Mouse (Mus musculus) adrenal gland, postnatal 36 days (tissue): Measurements from ENCODE around the gene Etv5. TPM values are rescaled to one million over a fixed set of nuclear protein-coding genes. Genes with fewer than 3 reads are reported as not detected.
A peak's percentile ranks its signal among the peaks of the same experiment; 100 is the strongest.

ENCODE experiments used
- DNase-seq, 2 experiments: peaks; one replicate each; pipeline ENCODE4 v3.0.0; 2021; ENCODE audit warnings: mixed read lengths in 1 of 2
- total RNA-seq, 2 experiments: library from RNA; stranded (reverse); gene quantifications; 2 replicates each; pipeline ENCODE4 v1.2.3; 2021

Etv5 gene
- total RNA-seq, 2 experiments from 2014 or later, result 29.7 to 33.3 TPM

GRCm38 (mm10) chr16:22341236-22341671, 98.3 kb downstream of the Etv5 start:
- peak in 1 of 2 experiments; percentile 4 for DNase-seq

- DNase-seq, result no peak
Observed at GRCm38 (mm10) chr16:22335781-22336180, 103.7 kb downstream of the Etv5 start.

Other genes starting within 250 kb of the Etv5 start
- gene Tra2b, start 173.7 kb downstream of the Etv5 start, total RNA-seq, result 100 to 1,000 TPM in 1 of 2 experiments, 10 to 100 TPM in 1; 95.5 to 115 TPM
- gene Dgkg, start 217.5 kb upstream of the Etv5 start, total RNA-seq, result 1 to 10 TPM; 2.2 to 2.9 TPM